Mouse (Mus musculus): Measurements from ENCODE around the gene Nkain2. TPM values are rescaled to one million over a fixed set of nuclear protein-coding genes. Genes with fewer than 3 reads are reported as not detected.

The Nkain2 gene
- polyA plus RNA-seq, 1 experiment from 2014 or later: 2.3 TPM

GRCm38 (mm10) chr10:32631043-32631442, 259.2 kb downstream of the Nkain2 start:
- Histone ChIP-seq H3K36me3 (ENCODE audit: control insufficient read depth, insufficient read depth, low read length) (no peaks in the 10 kb centered on the region), H3K4me1 (replicated peaks; ENCODE audit: control insufficient read depth, insufficient read depth, low read length) (no peaks in the 10 kb centered on the region), H3K4me2 (ENCODE audit: low read length) (no peak overlapping the region), H3K9ac (ENCODE audit: low read length) (no peak overlapping the region), H3K27ac (ENCODE audit: low read depth) (no peak overlapping the region), H3K27me3 (replicated peaks; ENCODE audit: control insufficient read depth, insufficient read depth, low read length) (no peaks in the 10 kb centered on the region), H3K9me3 (ENCODE audit: control insufficient read depth, low read length) (no peaks in the 10 kb centered on the region), H3K4me3 (ENCODE audit: low read depth, low read length) (no peak overlapping the region)
- ATAC-seq (replicated peaks; ENCODE audit: low FRiP score, low TSS enrichment, low read depth): no peak
- 97% methylated on average over 2 of the region's 2 CpGs for WGBS
- no peak for DNase-seq (ENCODE audit: low spot score)

- ATAC-seq (replicated peaks; ENCODE audit: low FRiP score, low TSS enrichment, low read depth) (no peak), DNase-seq (ENCODE audit: low spot score) (no peak)
- Histone ChIP-seq H3K27me3 (replicated peaks; ENCODE audit: control insufficient read depth, insufficient read depth, low read length) (no peaks in the 10 kb centered on the region), H3K4me3 (ENCODE audit: low read depth, low read length) (no peak overlapping the region), H3K4me1 (replicated peaks; ENCODE audit: control insufficient read depth, insufficient read depth, low read length) (no peaks in the 10 kb centered on the region), H3K4me2 (ENCODE audit: low read length) (no peak overlapping the region), H3K9ac (ENCODE audit: low read length) (no peak overlapping the region), H3K36me3 (ENCODE audit: control insufficient read depth, insufficient read depth, low read length) (no peaks in the 10 kb centered on the region), H3K9me3 (ENCODE audit: control insufficient read depth, low read length) (no peaks in the 10 kb centered on the region), H3K27ac (ENCODE audit: low read depth) (no peak overlapping the region)
Measured at GRCm38 (mm10) chr10:32604448-32604847, 285.8 kb downstream of the Nkain2 start.

GRCm38 (mm10) chr10:32602798-32603197, 287.5 kb downstream of the Nkain2 start:
- no peak overlapping the region for H3K9ac ChIP-seq (ENCODE audit: low read length)
- no peak overlapping the region for H3K27ac ChIP-seq (ENCODE audit: low read depth)
- DNase-seq (ENCODE audit: low spot score): no peak
- H3K27me3 ChIP-seq (replicated peaks; ENCODE audit: control insufficient read depth, insufficient read depth, low read length): no peaks in the 10 kb centered on the region
- no peak overlapping the region for H3K4me3 ChIP-seq (ENCODE audit: low read depth, low read length)
- no peaks in the 10 kb centered on the region for H3K36me3 ChIP-seq (ENCODE audit: control insufficient read depth, insufficient read depth, low read length)
- no peak overlapping the region for H3K4me2 ChIP-seq (ENCODE audit: low read length)
- ATAC-seq (replicated peaks; ENCODE audit: low FRiP score, low TSS enrichment, low read depth): no peak
- H3K4me1 ChIP-seq (replicated peaks; ENCODE audit: control insufficient read depth, insufficient read depth, low read length): no peaks in the 10 kb centered on the region
- 82% methylated on average over 4 of the region's 4 CpGs for WGBS
- H3K9me3 ChIP-seq (ENCODE audit: control insufficient read depth, low read length): no peaks in the 10 kb centered on the region

GRCm38 (mm10) chr10:32594998-32595397, 295.3 kb downstream of the Nkain2 start:
- no peak overlapping the region for H3K27ac ChIP-seq (ENCODE audit: low read depth)
- H3K4me1 ChIP-seq (replicated peaks; ENCODE audit: control insufficient read depth, insufficient read depth, low read length): no peaks in the 10 kb centered on the region
- 66% methylated on average over 2 of the region's 2 CpGs for WGBS
- H3K9ac ChIP-seq (ENCODE audit: low read length): no peak overlapping the region
- DNase-seq (ENCODE audit: low spot score) (no peak), ATAC-seq (replicated peaks; ENCODE audit: low FRiP score, low TSS enrichment, low read depth) (no peak)
- H3K9me3 ChIP-seq (ENCODE audit: control insufficient read depth, low read length): no peaks in the 10 kb centered on the region
- H3K4me2 ChIP-seq (ENCODE audit: low read length): no peak overlapping the region
- no peaks in the 10 kb centered on the region for H3K27me3 ChIP-seq (replicated peaks; ENCODE audit: control insufficient read depth, insufficient read depth, low read length)
- no peak overlapping the region for H3K4me3 ChIP-seq (ENCODE audit: low read depth, low read length)
- no peaks in the 10 kb centered on the region for H3K36me3 ChIP-seq (ENCODE audit: control insufficient read depth, insufficient read depth, low read length)

- Histone ChIP-seq H3K9me3 (ENCODE audit: control insufficient read depth, low read length) (no peaks in the 10 kb centered on the region), H3K9ac (ENCODE audit: low read length) (no peak overlapping the region), H3K27me3 (replicated peaks; ENCODE audit: control insufficient read depth, insufficient read depth, low read length) (no peaks in the 10 kb centered on the region), H3K27ac (ENCODE audit: low read depth) (no peak overlapping the region), H3K36me3 (ENCODE audit: control insufficient read depth, insufficient read depth, low read length) (no peaks in the 10 kb centered on the region), H3K4me1 (replicated peaks; ENCODE audit: control insufficient read depth, insufficient read depth, low read length) (no peaks in the 10 kb centered on the region), H3K4me3 (ENCODE audit: low read depth, low read length) (no peak overlapping the region), H3K4me2 (ENCODE audit: low read length) (no peak overlapping the region)
- no peak for DNase-seq (ENCODE audit: low spot score)
- WGBS: 65% methylated on average over 3 of the region's 3 CpGs
- no peak for ATAC-seq (replicated peaks; ENCODE audit: low FRiP score, low TSS enrichment, low read depth)
Measured at GRCm38 (mm10) chr10:32577276-32577580, 313.0 kb downstream of the Nkain2 start.

- no peak for DNase-seq (ENCODE audit: low spot score)
- Histone ChIP-seq H3K4me2 (ENCODE audit: low read length) (no peak overlapping the region), H3K9ac (ENCODE audit: low read length) (no peak overlapping the region), H3K4me1 (replicated peaks; ENCODE audit: control insufficient read depth, insufficient read depth, low read length) (no peaks in the 10 kb centered on the region), H3K27ac (ENCODE audit: low read depth) (no peak overlapping the region), H3K27me3 (replicated peaks; ENCODE audit: control insufficient read depth, insufficient read depth, low read length) (no peaks in the 10 kb centered on the region), H3K36me3 (ENCODE audit: control insufficient read depth, insufficient read depth, low read length) (no peaks in the 10 kb centered on the region), H3K9me3 (ENCODE audit: control insufficient read depth, low read length) (no peaks in the 10 kb centered on the region), H3K4me3 (ENCODE audit: low read depth, low read length) (no peak overlapping the region)
- WGBS: 75% methylated on average over 2 of the region's 2 CpGs
- no peak for ATAC-seq (replicated peaks; ENCODE audit: low FRiP score, low TSS enrichment, low read depth)
Measured at GRCm38 (mm10) chr10:32576559-32577275, 313.5 kb downstream of the Nkain2 start.

GRCm38 (mm10) chr10:32557673-32558072, 332.6 kb downstream of the Nkain2 start:
- Histone ChIP-seq H3K27ac (ENCODE audit: low read depth) (no peak overlapping the region), H3K4me1 (replicated peaks; ENCODE audit: control insufficient read depth, insufficient read depth, low read length) (no peaks in the 10 kb centered on the region), H3K36me3 (ENCODE audit: control insufficient read depth, insufficient read depth, low read length) (no peaks in the 10 kb centered on the region), H3K4me3 (ENCODE audit: low read depth, low read length) (no peak overlapping the region), H3K9me3 (ENCODE audit: control insufficient read depth, low read length) (no peaks in the 10 kb centered on the region), H3K27me3 (replicated peaks; ENCODE audit: control insufficient read depth, insufficient read depth, low read length) (no peaks in the 10 kb centered on the region), H3K9ac (ENCODE audit: low read length) (no peak overlapping the region), H3K4me2 (ENCODE audit: low read length) (no peak overlapping the region)
- ATAC-seq (replicated peaks; ENCODE audit: low FRiP score, low TSS enrichment, low read depth) (no peak), DNase-seq (ENCODE audit: low spot score) (no peak)
- WGBS: 71% methylated on average over 3 of the region's 3 CpGs

- WGBS: 87% methylated on average over 1 of the region's 1 CpGs
- H3K4me2 ChIP-seq (ENCODE audit: low read length): no peak overlapping the region
- H3K4me3 ChIP-seq (ENCODE audit: low read depth, low read length): no peak overlapping the region
- no peaks in the 10 kb centered on the region for H3K27me3 ChIP-seq (replicated peaks; ENCODE audit: control insufficient read depth, insufficient read depth, low read length)
- no peak overlapping the region for H3K27ac ChIP-seq (ENCODE audit: low read depth)
- DNase-seq (ENCODE audit: low spot score): no peak
- no peak overlapping the region for H3K9ac ChIP-seq (ENCODE audit: low read length)
- no peaks in the 10 kb centered on the region for H3K4me1 ChIP-seq (replicated peaks; ENCODE audit: control insufficient read depth, insufficient read depth, low read length)
- H3K9me3 ChIP-seq (ENCODE audit: control insufficient read depth, low read length): no peaks in the 10 kb centered on the region
- no peaks in the 10 kb centered on the region for H3K36me3 ChIP-seq (ENCODE audit: control insufficient read depth, insufficient read depth, low read length)
- ATAC-seq (replicated peaks; ENCODE audit: low FRiP score, low TSS enrichment, low read depth): no peak
Measured at GRCm38 (mm10) chr10:32536057-32536456, 354.2 kb downstream of the Nkain2 start.

GRCm38 (mm10) chr10:32510821-32511220, 379.4 kb downstream of the Nkain2 start:
- WGBS: 89% methylated on average over 1 of the region's 1 CpGs

More at GRCm38 (mm10) chr10:32510821-32511220, 379.4 kb downstream of the Nkain2 start:
- Histone ChIP-seq H3K9me3 (ENCODE audit: control insufficient read depth, low read length) (no peaks in the 10 kb centered on the region), H3K27me3 (replicated peaks; ENCODE audit: control insufficient read depth, insufficient read depth, low read length) (no peaks in the 10 kb centered on the region), H3K27ac (ENCODE audit: low read depth) (no peak overlapping the region), H3K4me3 (ENCODE audit: low read depth, low read length) (no peak overlapping the region), H3K4me2 (ENCODE audit: low read length) (no peak overlapping the region), H3K9ac (ENCODE audit: low read length) (no peak overlapping the region), H3K4me1 (replicated peaks; ENCODE audit: control insufficient read depth, insufficient read depth, low read length) (no peaks in the 10 kb centered on the region), H3K36me3 (ENCODE audit: control insufficient read depth, insufficient read depth, low read length) (no peaks in the 10 kb centered on the region)
- no peak for DNase-seq (ENCODE audit: low spot score)
- ATAC-seq (replicated peaks; ENCODE audit: low FRiP score, low TSS enrichment, low read depth): no peak

Data from intestine, embryonic 14.5 days (tissue).